Comparison of ENCODE assay signal across 8 mouse cellular contexts in genomic region chr10:43580649-43581078, GRCm38 (mm10). TPM values are rescaled to one million over a fixed set of nuclear protein-coding genes. Genes with fewer than 3 reads are reported as not detected.
DNase-seq lines count a peak whose midpoint lies in the region; ATAC-seq and TF ChIP-seq lines count a peak whose summit lies in the region.

No protein-coding gene starts in this region.

- WGBS in forebrain, embryonic 13.5 days = under 1% methylated on average over 15 of the region's 15 CpGs
- WGBS in lung, embryonic 16.5 days = 1% methylated on average over 15 of the region's 15 CpGs

- peaks cover 37% of the 10 kb centered on the region for H3K36me3 ChIP-seq in forebrain, embryonic 13.5 days (ENCODE audit: poor library complexity, severe bottlenecking)
- H3K36me3 ChIP-seq in lung, embryonic 16.5 days (ENCODE audit: control insufficient read depth, insufficient read depth, low read length) = peaks cover 7% of the 10 kb centered on the region

- H3K4me3 ChIP-seq in gastrocnemius, adult 2 months = peak overlapping the region; percentile 74
- peak overlapping the region; percentile 86 for H3K4me3 ChIP-seq in forebrain, embryonic 13.5 days
- H3K4me3 ChIP-seq in lung, embryonic 16.5 days (ENCODE audit: low read length) = peak overlapping the region; percentile 66

- H3K27ac ChIP-seq in gastrocnemius, adult 2 months = peak overlapping the region; percentile 88; the same call in 1 of the 2 replicates
- peak overlapping the region; percentile 97 for H3K27ac ChIP-seq in forebrain, embryonic 13.5 days
- peak overlapping the region; percentile 76 for H3K27ac ChIP-seq in lung, embryonic 16.5 days (ENCODE audit: low read length)

- H3K9me3 ChIP-seq in forebrain, embryonic 13.5 days (replicated peaks) = no peaks in the 10 kb centered on the region
- no peaks in the 10 kb centered on the region for H3K9me3 ChIP-seq in lung, embryonic 16.5 days (ENCODE audit: control insufficient read depth, low read length)

- H3K9ac ChIP-seq in forebrain, embryonic 13.5 days = peak overlapping the region; percentile 95
- peak overlapping the region; percentile 71 for H3K9ac ChIP-seq in lung, embryonic 16.5 days (ENCODE audit: low read length)

- H3K4me2 ChIP-seq in forebrain, embryonic 13.5 days = peak overlapping the region; percentile 80
- H3K4me2 ChIP-seq in lung, embryonic 16.5 days (ENCODE audit: low read depth, low read length) = peak overlapping the region; percentile 98

- ATAC-seq in forebrain, embryonic 13.5 days = peak; percentile 29
- peak; percentile 8 for ATAC-seq in lung, embryonic 16.5 days (ENCODE audit: low read depth)

- H3K4me1 ChIP-seq in forebrain, embryonic 13.5 days = peaks cover 22% of the 10 kb centered on the region
- H3K4me1 ChIP-seq in lung, embryonic 16.5 days (replicated peaks; ENCODE audit: control insufficient read depth, insufficient read depth, low read length) = peaks cover 3% of the 10 kb centered on the region; the same call in 1 of the 2 replicates

- no peak for DNase-seq in gastrocnemius, adult 2 months
- no peak for DNase-seq in gastrocnemius, adult 8-10 months (ENCODE audit: low spot score in 2 of 2)
- peak; percentile 54 for DNase-seq in WW6 (ENCODE audit: low read depth, low spot score)
- DNase-seq in kidney, adult 18-20 months = peak; percentile 52
- DNase-seq in ovary, postnatal 36 days (ENCODE audit: low spot score) = peak; percentile 51
- DNase-seq in layer of hippocampus, adult 9-11 months = no peak

- intact Hi-C loops in gastrocnemius, adult 2 months (cut with DNase I) = loop anchor here (5.0 kb wide), 1 partner anchor 162 kb away; no protein-coding TSS in a partner anchor

- no peak for TF ChIP-seq CTCF in gastrocnemius, adult 2 months (IDR thresholded peaks at IDR 0.05)

- H3K27me3 ChIP-seq in forebrain, embryonic 13.5 days = peaks cover 6% of the 10 kb centered on the region
- H3K27me3 ChIP-seq in lung, embryonic 16.5 days (ENCODE audit: control insufficient read depth, insufficient read depth, low read depth, low read length) = no peaks in the 10 kb centered on the region

RNA-seq across cellular contexts. Expression of gene Cd24a, which starts 2.6 kb away (rescaled TPM):
- 100 to 1,000 TPM; 120 to 170 TPM for total RNA-seq in gastrocnemius, adult 2 months (2021)
- 100 to 1,000 TPM; 187 to 252 (median 190) TPM for total RNA-seq in gastrocnemius, adult 8-10 months (2022)
- polyA plus RNA-seq in forebrain, embryonic 13.5 days (2015; fragmentation: Nextera tagmentation; extraction: Ambion mirVana) = 700 and 710 TPM in 2 replicates
- polyA plus RNA-seq in lung, embryonic 16.5 days (2015; fragmentation: Nextera tagmentation; extraction: Ambion mirVana) = 192 and 195 TPM in 2 replicates

RNA-seq across cellular contexts. Expression of gene 1700021F05Rik, which starts 39.9 kb away (rescaled TPM):
- 100 to 1,000 TPM in 1 of 2 experiments, 10 to 100 TPM in 1; 83.3 to 126 TPM for total RNA-seq in gastrocnemius, adult 2 months (2021)
- total RNA-seq in gastrocnemius, adult 8-10 months (2022) = 10 to 100 TPM; 79.7 to 88.8 (median 82.2) TPM
- 63.0 and 65.2 TPM in 2 replicates for polyA plus RNA-seq in forebrain, embryonic 13.5 days (2015; fragmentation: Nextera tagmentation; extraction: Ambion mirVana)
- 44.3 and 49.2 TPM in 2 replicates for polyA plus RNA-seq in lung, embryonic 16.5 days (2015; fragmentation: Nextera tagmentation; extraction: Ambion mirVana)

RNA-seq across cellular contexts. Expression of gene Gm9803, which starts 56.8 kb away (rescaled TPM):
- 10 to 100 TPM; 15.5 to 18.9 TPM for total RNA-seq in gastrocnemius, adult 2 months (2021)
- total RNA-seq in gastrocnemius, adult 8-10 months (2022) = 10 to 100 TPM in 1 of 4 experiments, 1 to 10 TPM in 1, not detected in 2; 9.8 to 13.6 TPM
- polyA plus RNA-seq in forebrain, embryonic 13.5 days (2015; fragmentation: Nextera tagmentation; extraction: Ambion mirVana) = 19.4 and 23.4 TPM in 2 replicates
- polyA plus RNA-seq in lung, embryonic 16.5 days (2015; fragmentation: Nextera tagmentation; extraction: Ambion mirVana) = 12.5 and 25.4 TPM in 2 replicates

Comparison
In these comparisons a context has a peak if more than half of its experiments do, and no peak if none do; other contexts are left out.
1. DNase-seq: peak in WW6 (single experiment), kidney, adult 18-20 months (single experiment) and ovary, postnatal 36 days (single experiment); none in gastrocnemius, adult 2 months (single experiment), gastrocnemius, adult 8-10 months (0 of 2) and layer of hippocampus, adult 9-11 months (single experiment).
2. Peak in every context shown above with its lines, with median percentiles within 50 percentile points of each other: H3K27ac ChIP-seq and H3K4me3 ChIP-seq.